Mouse (Mus musculus): ENCODE data around the gene Arl8a.
"Not testable (repeated sequence)": the region's sequence is repeated elsewhere in the genome, so short reads cannot be mapped to it uniquely, and the experiment has no call there.

Arl8a gene

DNA sequence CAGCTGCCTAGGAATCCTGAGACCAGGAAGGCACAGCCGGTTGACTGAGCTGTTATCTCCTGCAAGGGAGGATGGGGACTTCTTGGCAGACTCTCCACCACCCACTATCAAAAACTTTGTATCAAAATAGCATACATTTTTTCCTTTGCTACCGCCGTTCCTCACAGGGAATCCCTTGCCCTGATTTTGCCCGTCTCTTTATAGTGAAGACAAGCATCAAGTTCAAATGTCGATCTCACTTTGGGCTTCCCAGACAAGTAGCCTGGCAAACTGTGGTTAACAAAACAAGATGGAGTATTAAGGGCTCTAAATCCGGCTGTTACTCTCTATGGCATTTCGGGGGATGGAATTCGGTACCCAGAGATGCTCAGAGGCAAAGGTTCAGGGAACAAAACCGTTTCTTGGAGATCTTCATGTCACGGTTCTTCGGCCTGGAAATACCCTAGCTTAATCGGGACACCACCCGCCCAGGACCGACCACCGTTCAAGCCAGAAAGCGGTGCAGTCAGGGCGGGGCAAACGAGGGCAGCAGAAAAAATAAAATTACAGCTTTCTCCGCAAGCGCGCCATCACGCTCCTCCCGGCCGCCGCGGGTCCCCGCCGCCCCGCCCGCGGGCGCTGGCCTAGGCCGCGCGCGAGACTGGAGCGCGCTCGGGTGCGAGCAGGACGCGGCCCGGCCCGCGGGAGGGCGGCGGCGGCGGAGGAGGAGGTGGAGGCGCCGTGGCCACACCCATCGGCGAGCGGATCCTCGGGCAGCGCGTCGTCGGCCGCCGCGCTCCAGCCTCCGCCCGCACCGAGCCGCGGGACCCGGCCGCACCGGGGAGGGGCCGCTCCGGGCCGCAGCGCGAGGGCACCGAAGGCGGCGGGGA lies at the start of gene Arl8a:
TSS of gene Arl8a (plus strand) at position 748 of the 869 bp plus-strand sequence.
- peak; percentile 88 to 93 for DNase-seq (ENCODE audit: low spot score in 2 of 2)

DNA sequence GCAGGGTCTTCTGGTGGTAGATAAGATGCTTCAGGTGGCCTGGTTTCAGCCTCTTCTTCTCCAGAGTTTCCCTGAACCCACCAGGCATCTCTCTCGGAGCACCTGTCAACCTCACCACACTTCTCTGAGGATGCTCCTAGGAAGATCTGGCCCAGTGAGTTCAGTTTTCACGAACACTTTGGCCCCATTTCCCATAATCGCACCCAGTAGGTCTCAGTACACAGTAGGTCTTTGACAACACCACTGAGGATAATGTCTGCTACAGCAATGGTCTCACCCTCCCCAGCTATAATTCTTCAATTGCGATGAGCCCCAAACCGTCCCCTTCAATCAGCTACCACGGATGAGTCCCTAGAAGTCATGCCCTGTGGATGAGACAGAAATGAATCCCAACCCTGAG lies 49.2 kb upstream of the Arl8a start:
- DNase-seq (ENCODE audit: low spot score in 2 of 2), result no peak

DNA sequence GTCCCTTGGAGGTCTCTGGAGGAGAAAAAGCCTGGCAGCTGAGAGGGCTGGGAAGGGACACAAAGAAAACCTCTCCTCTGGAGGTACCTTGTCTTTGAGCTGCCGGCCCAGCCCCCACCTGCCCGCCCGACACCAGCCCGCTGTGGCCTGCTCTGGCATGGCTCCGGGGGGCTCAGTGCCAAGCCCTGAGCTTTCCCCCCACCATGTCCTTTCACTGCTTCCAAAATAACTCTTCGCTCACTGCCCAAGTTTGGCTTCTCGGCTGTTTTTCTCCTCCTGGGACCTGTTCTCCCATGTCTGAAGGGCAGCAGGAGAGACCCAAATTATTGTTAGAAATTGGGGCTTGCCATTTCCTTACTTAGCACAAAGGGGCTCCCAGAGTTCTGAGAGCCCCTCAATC lies 48.2 kb upstream of the Arl8a start:
- no peak for DNase-seq (ENCODE audit: low spot score in 2 of 2)

DNA sequence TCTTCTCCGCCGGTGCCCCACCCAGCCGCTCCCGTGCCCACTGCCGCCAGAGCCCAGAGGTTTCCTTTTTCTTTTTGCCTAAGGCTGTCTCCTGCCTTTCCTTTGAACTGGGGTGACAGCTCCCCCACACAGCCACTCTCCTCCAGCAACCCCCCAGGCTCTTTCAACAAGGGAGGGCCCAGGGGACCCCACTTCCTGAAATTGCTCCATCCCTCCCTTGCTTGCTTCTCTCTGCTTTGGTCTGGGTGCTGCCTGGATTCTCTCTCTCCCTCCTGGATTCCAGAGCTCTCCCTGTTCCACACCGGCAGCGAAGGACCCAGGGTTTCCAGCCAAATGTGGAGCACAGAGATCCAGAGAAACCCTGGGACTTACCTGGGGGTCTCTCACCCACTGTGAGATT lies 46.2 kb upstream of the Arl8a start:
- no peak for DNase-seq (ENCODE audit: low spot score in 2 of 2)

DNA sequence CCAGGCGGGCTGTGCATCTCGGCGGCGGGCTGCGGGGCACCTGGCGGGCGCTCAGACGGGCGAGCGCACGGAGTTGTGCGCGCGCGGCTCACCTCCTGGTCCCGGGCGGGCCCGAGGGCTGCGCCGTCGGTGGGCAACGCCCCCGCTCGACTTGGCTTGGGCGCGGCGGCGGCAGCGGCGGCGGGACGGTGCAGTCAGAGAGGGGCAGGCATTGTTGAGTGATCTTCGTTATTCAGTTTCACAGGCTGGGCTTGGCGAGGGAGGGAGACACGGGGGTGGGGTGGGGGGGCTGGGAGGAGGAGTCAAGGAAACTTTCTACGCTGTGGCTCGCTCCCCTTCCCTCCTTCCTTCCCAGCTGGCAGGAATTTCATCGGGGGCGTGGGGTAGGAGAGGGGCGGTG lies 41.5 kb upstream of the Arl8a start, which contains the start of gene Lgr6:
TSS of gene Lgr6 (minus strand) at position 153 of the 400 bp plus-strand sequence.
- DNase-seq (ENCODE audit: low spot score in 2 of 2), result no peak

DNA sequence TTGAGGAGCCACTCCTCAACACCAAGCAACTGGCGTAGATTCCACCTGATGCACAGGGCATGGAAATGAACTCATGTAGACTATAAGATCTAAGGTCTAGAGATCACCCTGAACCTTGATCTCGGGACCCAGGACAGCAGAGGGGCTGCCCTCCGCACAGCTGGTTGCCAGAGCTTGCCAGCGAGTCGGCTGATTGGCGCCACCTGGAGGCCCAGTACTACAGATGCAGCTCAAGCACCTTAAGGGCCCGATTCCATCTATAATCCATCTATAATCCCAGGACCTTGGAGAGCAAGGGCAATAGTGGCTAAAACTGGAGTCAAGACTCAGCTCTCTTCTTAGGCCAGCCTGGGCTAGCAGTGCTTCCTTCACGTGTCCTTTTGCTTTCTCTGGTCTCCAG lies 40.7 kb upstream of the Arl8a start:
- peak; percentile 65 to 88 for DNase-seq (ENCODE audit: low spot score in 2 of 2)

DNA sequence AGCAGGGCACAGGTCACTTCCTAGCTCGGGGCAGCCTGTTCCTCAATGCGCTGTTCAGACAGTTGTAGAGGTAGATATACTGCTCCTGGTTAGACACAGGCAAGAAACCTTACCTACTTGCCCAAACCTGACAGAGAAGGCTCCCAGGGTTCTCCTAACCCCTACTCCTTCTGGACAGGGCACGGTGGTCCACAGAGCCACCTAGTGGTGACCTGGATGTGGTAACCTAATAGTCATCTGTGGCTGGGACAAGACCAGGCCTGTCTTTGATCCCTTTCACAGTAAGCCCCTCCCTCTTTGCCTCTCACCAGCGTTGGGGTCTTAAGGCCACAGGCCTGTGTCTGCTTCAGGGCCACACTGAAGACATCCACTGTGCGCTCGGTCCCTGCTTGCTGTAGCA lies 38.0 kb upstream of the Arl8a start:
- DNase-seq (ENCODE audit: low spot score in 2 of 2), result no peak

DNA sequence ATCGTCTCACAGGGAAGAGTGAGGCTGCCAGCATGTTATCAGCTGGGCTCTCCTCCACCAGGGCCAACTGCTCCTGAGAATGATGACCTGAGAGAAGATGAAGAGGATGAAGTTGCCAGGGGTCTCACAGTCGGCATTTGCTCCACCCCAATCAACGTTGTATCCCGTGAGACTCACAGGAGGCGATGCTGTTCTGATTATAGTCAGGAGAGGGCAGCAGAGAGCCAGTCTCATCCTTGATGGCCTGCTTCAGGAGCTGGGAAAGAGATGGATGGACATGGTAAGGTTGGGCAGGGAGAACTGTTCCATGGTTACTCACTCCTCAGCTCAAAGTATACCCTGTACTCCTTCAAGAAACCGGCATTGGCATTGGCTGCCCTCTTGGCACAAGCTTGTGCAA lies 36.5 kb upstream of the Arl8a start:
- DNase-seq (ENCODE audit: low spot score in 2 of 2), result peak; percentile 58 to 84

DNA sequence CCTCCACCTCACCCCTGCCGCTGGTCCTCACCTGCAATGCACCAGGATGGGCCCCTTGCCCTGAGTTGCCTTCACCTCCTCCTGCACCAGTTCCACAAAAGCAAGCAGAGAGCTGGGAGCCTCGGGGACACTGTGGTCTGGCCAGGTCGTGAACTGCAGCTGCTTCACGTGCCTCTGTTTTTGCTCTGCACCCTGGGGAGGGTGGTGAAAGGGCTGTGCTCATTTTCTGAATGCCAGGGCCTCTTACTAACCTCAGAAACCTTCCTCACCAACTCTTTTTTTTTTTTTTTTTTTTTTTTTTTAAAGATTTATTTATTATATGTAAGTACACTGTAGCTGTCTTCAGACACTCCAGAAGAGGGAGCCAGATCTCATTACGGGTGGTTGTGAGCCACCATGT lies 35.4 kb upstream of the Arl8a start:
- DNase-seq (ENCODE audit: low spot score in 2 of 2), result not testable (repeated sequence)

DNA sequence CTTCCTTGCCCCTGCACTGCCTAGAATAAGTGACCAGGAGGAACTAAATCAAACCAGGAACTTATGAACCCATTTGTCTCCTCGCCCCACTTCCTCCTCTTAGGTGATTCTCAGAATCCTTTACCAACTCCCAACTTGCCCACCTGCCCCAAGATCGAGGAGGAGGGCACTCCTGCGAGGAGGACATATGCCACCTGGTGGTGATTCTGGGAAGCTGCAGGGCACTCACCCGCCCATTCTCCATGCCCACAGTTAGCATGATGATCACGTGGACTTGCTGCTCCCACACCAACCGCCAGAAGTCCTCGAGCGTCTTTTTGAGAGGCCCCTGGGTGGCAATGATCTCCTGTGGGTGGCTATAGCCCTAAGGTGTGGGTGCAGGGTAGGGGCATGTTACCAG lies 34.0 kb upstream of the Arl8a start:
- peak; percentile 56 to 80 for DNase-seq (ENCODE audit: low spot score in 2 of 2)

DNA sequence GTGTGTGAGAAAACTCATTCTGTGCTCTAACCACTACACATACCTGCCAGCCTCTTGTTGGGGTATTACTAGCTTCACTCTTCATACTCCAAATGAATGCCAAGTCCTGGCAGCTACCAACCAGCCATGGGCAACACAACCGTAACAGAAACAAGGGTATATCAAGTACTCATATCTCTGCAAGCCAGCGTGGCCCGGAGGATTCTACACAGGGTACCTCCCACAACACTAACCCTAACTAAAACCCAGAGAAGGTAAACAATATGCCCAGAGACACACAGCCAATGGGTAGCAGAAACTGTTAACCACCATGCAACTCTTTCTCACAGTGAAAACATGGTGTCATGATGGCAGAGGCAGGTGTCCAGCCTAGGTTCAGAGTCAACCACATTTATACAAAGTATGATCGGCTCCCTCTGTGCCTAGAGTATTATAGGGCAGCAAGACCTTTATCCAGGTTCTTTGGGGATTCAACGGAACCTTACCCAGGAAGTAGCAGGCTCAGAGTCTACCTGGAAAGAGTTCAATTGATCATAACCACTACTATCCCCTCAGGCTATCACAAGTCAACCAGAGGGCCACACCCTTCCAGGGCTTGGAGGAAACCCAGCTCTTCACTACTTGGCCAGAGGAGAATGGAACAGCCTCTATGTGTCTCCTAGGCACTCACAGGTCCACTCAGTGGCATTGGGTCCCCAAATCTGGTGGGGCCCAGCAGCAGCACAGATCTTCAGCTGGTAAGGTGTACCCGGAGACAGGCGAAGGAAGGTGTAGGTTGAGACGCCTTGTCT lies 21.9 kb upstream of the Arl8a start:
- no peak for DNase-seq (ENCODE audit: low spot score in 2 of 2)

DNA sequence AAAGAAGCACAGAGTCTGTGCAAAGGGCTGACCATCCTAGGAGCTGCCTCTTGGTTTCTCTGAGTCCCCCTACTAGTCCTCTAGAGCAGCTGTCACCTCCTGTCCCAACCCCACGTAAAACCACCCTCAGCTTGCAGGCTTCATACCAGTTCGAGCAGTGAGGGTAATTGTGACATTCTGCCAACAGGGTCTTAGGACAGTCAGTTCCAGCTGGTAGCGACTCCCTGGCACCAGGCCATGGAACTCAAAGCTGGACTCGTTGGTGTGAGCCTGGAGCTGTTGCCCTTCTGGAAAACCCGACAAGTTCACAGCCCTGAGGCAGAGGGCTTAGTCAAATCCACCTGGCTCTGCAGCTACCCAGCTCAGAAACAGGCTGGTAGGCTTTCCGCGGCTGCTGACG lies 20.6 kb upstream of the Arl8a start:
- DNase-seq (ENCODE audit: low spot score in 2 of 2), result no peak

DNA sequence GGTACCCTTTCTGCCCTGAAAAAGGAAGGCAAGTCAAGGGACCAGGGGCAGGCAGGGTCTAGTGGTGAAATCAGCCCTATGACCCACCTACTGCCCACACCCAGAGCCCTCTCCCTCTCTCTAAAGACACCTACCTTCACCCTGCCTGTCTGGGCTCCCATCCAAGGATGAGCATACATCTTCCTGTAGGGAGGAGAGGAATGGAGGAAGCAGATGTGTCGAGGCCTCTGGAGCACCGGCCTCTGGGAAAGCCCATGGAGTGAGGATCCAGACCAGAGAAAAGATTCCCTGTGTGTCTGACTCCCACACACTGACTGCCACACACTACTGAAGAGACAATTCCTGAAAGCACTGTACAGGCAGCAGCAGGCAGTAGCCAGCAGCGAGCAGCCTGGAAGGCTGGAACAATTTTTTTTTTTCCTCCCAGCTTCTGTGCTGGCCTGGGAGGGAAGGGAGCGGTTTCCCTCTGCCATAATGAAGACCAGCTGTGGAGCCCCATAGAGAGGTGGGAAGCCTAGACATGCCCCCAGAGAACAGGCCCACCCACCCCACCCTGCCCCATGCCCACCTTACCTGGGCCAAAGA lies 20.1 kb upstream of the Arl8a start:
- DNase-seq (ENCODE audit: low spot score in 2 of 2), result no peak

DNA sequence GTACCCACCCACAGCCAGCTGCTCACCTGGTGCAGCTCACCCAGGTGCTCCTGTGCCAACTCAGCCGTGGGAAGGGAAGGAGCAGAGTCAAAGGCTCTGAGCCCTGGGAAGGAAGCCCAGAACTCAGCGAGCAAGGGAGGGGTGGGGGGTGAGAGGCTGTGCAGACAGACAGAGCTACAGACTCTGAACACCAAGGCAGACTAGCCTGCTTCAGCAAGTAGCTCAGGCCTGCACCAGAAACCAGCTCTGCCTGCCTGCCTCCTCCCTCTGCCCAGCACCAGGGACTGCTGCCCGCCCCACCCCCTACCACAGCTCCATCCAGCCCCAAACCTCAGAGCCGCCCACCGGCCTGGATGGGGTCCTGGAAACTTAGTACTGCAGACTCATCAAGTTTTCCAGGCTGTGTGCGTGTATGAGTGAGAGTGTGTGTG lies 18.6 kb upstream of the Arl8a start:
- no peak for DNase-seq (ENCODE audit: low spot score in 2 of 2)

DNA sequence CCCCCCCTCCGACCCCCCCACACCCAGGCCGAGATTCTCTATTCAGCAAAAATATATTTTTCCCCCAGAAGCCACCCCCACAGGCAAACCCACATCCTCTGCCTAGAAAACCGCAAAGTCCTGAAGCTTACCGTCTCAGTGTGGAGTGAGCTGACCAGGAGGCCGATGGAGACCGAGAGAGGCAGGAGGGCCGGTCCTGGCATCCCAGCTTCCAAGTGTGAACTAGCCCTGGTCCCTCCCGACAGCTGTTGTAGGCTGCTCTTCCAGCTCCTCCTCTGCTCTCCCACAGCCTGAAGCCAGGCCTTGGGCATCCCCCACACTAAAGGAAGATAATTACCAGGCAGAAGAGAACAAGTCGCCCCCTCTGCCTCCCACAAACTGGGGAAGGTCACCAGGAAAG lies 17.6 kb upstream of the Arl8a start:
- DNase-seq (ENCODE audit: low spot score in 2 of 2), result no peak

DNA sequence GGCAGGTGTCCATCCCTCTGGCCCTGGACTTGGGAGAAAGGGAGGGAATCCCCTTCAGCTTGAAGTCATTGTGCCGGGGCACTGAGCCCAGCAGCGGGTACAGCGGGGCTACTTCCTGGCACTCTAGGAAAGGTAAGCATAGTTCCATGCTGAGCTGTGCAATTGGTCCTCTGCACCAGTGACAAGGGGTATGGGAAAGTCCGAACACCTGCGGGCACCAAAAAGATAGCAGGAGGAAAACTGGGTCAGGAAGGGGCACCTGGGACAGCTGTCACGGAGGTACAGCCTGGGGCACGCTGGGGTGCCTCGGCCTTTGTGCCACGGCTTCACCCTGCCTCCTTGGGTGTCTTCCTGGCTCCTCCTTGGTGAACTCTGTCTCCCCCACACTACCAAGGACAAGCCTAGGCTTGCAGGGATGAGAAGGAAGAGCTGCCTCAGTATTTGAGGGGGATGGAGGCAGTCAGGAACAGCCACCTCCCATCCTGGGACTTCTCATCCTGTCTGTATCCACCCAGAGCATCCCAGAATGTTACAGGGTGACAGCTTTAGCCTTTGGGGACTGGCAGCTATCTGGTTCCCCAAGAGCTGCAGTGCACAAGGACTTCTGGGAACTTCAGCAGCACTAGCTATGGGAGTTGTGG lies 17.0 kb upstream of the Arl8a start:
- no peak for DNase-seq (ENCODE audit: low spot score in 2 of 2)

DNA sequence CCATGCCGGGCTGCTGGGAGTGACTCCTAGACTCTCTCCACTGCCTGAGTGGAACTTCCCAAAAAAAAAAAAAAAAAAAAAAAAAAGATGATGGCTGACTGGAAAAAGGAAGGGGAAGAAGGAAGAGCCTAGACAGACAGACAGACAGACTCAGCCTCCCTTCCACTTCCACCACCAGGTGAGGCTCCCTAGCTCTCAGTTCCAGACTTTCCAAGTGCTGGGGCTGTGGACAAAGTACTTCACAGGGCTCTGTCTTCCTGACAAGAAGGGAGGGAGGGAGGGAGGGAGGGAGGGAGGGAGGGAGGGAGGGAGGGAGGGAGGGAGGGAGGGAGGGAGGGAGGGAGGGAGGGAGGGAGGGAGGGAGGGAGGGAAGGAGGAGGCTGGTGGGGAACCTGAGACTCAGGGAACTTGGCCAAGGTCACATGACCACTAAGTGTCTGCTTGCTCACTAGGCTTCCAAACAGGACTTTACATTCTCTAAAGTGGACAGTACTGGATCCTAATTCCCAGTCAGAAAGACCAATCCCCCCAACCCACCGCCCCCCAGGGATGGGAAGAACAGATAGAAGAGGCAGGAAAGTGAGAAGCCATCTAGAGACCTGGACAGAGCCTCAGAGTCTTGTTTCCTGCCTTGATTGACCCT lies 16.1 kb upstream of the Arl8a start:
- DNase-seq (ENCODE audit: low spot score in 2 of 2), result no peak

DNA sequence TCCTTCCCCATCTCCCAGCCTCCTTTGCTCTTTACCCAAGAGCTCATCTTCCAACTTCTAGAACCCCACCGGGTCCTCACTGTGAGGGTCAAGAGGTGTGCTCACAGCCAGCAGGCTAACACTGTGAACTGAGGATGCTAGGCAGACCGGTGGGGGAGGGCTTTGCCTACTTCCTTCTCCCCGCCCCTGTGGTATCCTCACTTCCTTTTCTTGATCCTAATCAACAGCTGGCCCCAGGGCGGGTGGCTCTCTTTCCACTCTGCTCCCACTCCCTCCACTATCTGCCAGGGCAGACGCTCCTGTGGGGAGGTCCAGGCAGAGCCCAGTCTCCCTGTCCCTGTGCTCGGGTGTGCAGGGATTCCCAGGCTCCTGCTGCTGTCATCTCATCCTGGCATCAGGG lies 15.6 kb upstream of the Arl8a start:
- DNase-seq (ENCODE audit: low spot score in 2 of 2), result peak; percentile 67 to 79

DNA sequence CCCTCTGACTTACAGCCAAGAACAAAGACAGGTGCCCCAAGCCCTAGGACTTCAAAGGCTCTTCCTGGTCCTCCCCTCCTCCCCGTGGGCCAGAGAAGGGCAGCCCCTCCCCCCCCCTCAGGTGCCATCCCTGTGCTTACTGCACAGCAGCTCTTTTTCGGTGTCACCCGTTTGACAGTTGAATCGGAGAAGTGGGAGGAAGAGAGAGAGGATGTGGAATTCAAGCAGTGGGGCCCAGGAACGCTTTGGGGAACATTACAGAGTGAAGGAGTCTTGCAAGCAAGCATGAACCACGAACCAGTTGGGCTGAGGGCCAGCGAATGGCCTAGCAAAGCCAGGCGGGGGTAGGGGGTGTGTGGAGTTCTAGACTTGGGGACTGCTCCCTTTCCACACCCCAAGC lies 15.1 kb upstream of the Arl8a start:
- peak in 1 of 2 experiments; percentile 39 for DNase-seq (ENCODE audit: low spot score in 2 of 2)

DNA sequence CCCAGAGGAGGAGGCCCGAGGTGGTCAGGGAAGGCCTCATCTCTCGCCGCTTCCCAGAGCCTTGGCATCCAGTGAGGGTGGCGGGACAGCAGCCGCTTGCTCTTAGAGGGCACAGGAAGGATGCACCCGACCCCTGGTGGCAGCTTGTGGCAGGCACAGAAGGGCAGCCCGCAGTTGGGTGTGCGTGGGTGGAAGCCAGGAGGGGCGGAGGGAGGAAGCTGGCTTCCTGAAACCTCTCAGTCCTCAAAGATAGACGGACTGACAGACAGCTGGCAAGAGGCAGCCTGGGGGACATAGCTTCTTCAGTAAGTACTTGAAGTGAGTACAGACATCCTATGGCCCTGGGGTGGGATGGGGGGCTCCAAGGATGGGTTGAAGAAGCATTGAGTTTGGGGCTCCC lies 14.2 kb upstream of the Arl8a start, which contains the start of gene Ptpn7:
TSS of gene Ptpn7 (plus strand) at position 228 of the 400 bp plus-strand sequence.
- DNase-seq (ENCODE audit: low spot score in 2 of 2), result peak; percentile 91 to 95

DNA sequence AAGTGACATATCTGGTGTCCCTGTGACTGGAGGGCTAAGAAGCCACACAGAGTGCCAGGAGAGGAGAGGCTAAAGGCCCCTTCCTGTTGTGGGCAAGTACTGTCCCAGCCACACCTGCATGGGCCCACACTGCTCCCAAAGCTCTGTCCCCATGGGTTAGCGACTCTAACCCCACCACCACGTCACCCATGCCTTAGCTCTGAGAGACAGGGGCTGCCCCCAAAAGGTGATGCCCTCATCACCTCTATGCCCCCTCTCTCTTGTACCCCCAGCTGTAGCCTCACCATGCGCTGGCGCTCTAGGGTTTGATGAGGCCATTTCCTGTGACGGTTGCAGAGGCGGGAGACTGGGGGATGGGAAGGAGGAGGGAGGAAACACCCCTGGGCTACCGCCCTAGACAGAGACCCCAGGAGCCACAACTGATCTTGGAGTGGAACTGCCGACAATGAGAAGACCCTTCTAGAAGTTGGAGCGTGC lies 13.7 kb upstream of the Arl8a start:
- DNase-seq (ENCODE audit: low spot score in 2 of 2), result peak in 1 of 2 experiments; percentile 58

Measured in spleen, postnatal 4 days (tissue).